Mouse (Mus musculus) liver, adult 2 months (tissue): ENCODE results near the gene Srrm1. TPM values are rescaled to one million over a fixed set of nuclear protein-coding genes. Genes with fewer than 3 reads are reported as not detected.

Experiments used
- DNase-seq: peaks from one replicate; pipeline ENCODE4 v3.0.0-alpha.2; 2011; ENCODE audit warnings: low read depth, low spot score; ENCODE audit errors: extremely low read depth
- H3K27ac ChIP-seq: fragments of 200-500 bp; replicated peaks from 2 replicates; pipeline ENCODE4 v1.5.1; 2012; ENCODE audit warnings: low read depth, mild to moderate bottlenecking, control low read depth, inconsistent platforms, low read length; ENCODE audit not compliant: insufficient read depth
- H3K27me3 ChIP-seq: fragments of 200-500 bp; 2 replicates; pipeline ENCODE4 v1.6.1; 2012; ENCODE audit warnings: mild to moderate bottlenecking, moderate library complexity, low read length, inconsistent platforms; ENCODE audit not compliant: control insufficient read depth, insufficient read depth
- H3K36me3 ChIP-seq: fragments of 200-500 bp; 2 replicates; pipeline ENCODE4 v1.6.1; 2012; ENCODE audit warnings: low read length, inconsistent platforms; ENCODE audit not compliant: control insufficient read depth, insufficient read depth
- H3K4me1 ChIP-seq: fragments of 200-500 bp; 2 replicates; pipeline ENCODE4 v1.6.1; 2011; ENCODE audit warnings: low read length; ENCODE audit not compliant: control insufficient read depth, insufficient read depth
- H3K4me3 ChIP-seq: fragments of 200-500 bp; 2 replicates; pipeline ENCODE4 v1.5.1; 2011; ENCODE audit warnings: low read depth, mild to moderate bottlenecking, control low read depth, low read length, moderate library complexity; ENCODE audit not compliant: insufficient read depth
- H3K79me2 ChIP-seq: fragments of 200-500 bp; 2 replicates; pipeline ENCODE4 v1.6.1; 2012; ENCODE audit warnings: inconsistent platforms, mild to moderate bottlenecking, low read length, moderate library complexity; ENCODE audit not compliant: control insufficient read depth, insufficient read depth
- H3K9ac ChIP-seq: fragments of 200-500 bp; 2 replicates; pipeline ENCODE4 v1.6.1; 2012; ENCODE audit warnings: low read depth, mild to moderate bottlenecking, control low read depth, inconsistent platforms, low read length
- CTCF ChIP-seq: fragments of 200-500 bp; IDR thresholded peaks from 2 replicates; pipeline ENCODE4 v1.5.1; 2011; ENCODE audit warnings: low read depth, low read length, control low read depth
- POLR2A ChIP-seq: fragments of 200-500 bp; IDR thresholded peaks from 2 replicates; pipeline ENCODE4 v1.6.1; 2011; ENCODE audit warnings: low read length, control low read depth; ENCODE audit not compliant: insufficient read depth; ENCODE audit errors: extremely low read depth
- WGBS: fragments of 180-500 bp; shearing (Covaris S2); methylation state at CpG from one replicate; pipeline ENCODE4 v1.1.7; 2018; 5-methylcytosine and 5-hydroxymethylcytosine counted together
- polyA plus RNA-seq: library from polyadenylated mRNA; depleted of rRNA; stranded (reverse); fragments of >200 nt; gene quantifications from 2 replicates; pipeline ENCODE4 v1.2.3, GENCODE M21; 2012; rRNA removed
- total RNA-seq: library from RNA; depleted of rRNA; stranded (reverse); fragments of >200 nt; gene quantifications from 2 replicates; pipeline ENCODE4 v1.2.3, GENCODE M21; 2014; rRNA removed

Gene Srrm1
- total and polyA plus RNA-seq, 2 experiments = 8.9 to 18.8 TPM

GRCm38 (mm10) chr4:135272640-135273306 lies 80.3 kb downstream of the Srrm1 start, which contains the start of gene Clic4:
TSS of gene Clic4 (minus strand) at chr4:135272814.
- TF ChIP-seq POLR2A (peak; percentile 100), CTCF (peak; percentile 14; the same call in 1 of the 2 replicates)
- peak; percentile 89 for DNase-seq
- Histone ChIP-seq H3K4me1 (peaks cover 39% of the 10 kb centered on the region), H3K79me2 (peaks cover 26% of the 10 kb centered on the region), H3K9ac (peak within 1 kb of the TSS; percentile 92), H3K4me3 (peak within 1 kb of the TSS; percentile 78), H3K27me3 (no peaks in the 10 kb centered on the region), H3K36me3 (no peaks in the 10 kb centered on the region), H3K27ac (peak within 1 kb of the TSS; percentile 83)
- WGBS = under 1% methylated on average over 64 of the region's 64 CpGs

DNA sequence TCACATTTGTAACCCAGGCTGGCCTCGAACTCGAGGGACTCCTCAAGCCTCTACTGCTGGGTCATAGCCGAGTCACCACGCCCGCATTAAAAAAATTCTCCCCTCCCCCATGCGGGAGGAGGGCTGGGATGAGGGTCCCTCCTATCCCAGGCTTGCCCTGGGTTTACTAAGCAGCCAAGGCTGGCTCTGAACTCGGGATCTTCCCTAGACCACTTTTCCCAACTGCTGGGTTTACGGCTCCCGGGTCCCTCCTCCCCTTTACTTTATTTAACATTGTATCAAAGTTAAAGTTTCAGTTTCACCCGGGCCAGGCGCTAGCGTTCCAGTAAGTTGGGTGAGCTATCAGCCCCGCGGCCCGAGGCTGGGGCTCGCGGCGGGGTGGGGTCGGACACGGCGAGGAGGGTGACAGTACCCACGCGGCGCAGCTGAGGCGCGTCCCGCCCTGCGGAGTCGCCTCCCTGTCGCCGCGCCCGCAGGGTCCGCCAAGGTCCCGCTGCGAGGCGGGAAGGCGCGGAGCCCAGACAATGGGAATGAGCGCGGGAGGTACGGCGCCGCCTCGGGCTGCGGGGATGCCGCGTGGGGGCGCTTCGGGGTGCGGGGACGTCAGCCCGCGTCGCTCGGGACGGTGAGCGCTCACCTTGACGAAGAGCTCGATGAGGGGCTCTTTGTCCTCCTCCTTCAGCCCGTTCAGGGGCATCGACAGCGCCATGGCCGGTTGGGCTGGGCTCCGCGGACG lies 81.1 kb downstream of the Srrm1 start:
- peak; percentile 10; the same call in 1 of the 2 replicates for TF ChIP-seq CTCF
- TF ChIP-seq POLR2A = no peak
- no peaks in the 10 kb centered on the region for H3K36me3 ChIP-seq
- H3K9ac ChIP-seq = peak overlapping the region; percentile 92
- H3K27me3 ChIP-seq = no peaks in the 10 kb centered on the region
- peaks cover 33% of the 10 kb centered on the region for H3K79me2 ChIP-seq
- H3K4me1 ChIP-seq = peaks cover 43% of the 10 kb centered on the region
- H3K27ac ChIP-seq = peak overlapping the region; percentile 83
- peak overlapping the region; percentile 78 for H3K4me3 ChIP-seq
- DNase-seq = no peak
- WGBS = under 1% methylated on average over 65 of the region's 67 CpGs

DNA sequence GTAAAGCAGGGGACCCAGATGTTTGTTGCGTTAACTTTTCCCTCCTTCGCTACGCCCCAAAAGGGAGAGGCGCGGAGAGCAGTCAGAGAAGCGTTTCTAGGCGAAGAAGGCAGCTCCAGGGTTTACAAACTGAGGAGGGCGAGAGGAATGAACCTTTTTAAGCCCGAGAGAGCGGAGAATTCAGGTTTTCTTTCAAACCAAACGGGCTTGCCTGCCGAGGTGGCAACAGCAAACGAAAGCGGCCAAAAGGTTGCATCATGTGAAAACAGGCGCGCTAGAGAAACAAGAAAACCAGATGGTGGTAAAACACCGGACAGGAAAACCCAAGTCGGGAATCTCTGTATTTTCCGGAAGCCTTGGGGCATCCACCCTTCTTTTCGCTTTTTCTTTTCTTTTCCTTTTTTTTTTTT lies 81.7 kb downstream of the Srrm1 start:
- H3K4me1 ChIP-seq = peaks cover 45% of the 10 kb centered on the region
- H3K9ac ChIP-seq = peak overlapping the region; percentile 92
- peak overlapping the region; percentile 78 for H3K4me3 ChIP-seq
- H3K79me2 ChIP-seq = peaks cover 36% of the 10 kb centered on the region
- peak; percentile 64 for DNase-seq
- peak overlapping the region; percentile 83 for H3K27ac ChIP-seq
- H3K36me3 ChIP-seq = no peaks in the 10 kb centered on the region
- 1% methylated on average over 20 of the region's 20 CpGs for WGBS
- no peak for TF ChIP-seq POLR2A
- no peak for TF ChIP-seq CTCF
- H3K27me3 ChIP-seq = no peaks in the 10 kb centered on the region

Other genes starting within 250 kb of the Srrm1 start
- gene Runx3, start 232.7 kb downstream of the Srrm1 start, total RNA-seq = under 0.01 and 0.40 TPM in 2 replicates
- 0.17 and 0.18 TPM in 2 replicates for gene Runx3, start 232.7 kb downstream of the Srrm1 start, polyA plus RNA-seq
- 23.0 and 27.7 TPM in 2 replicates for gene Clic4, start 80.5 kb downstream of the Srrm1 start, total RNA-seq
- 23.4 and 30.8 TPM in 2 replicates for gene Clic4, start 80.5 kb downstream of the Srrm1 start, polyA plus RNA-seq
- gene Ncmap, start 44.9 kb upstream of the Srrm1 start, total RNA-seq = 0.60 and 3.7 TPM in 2 replicates
- gene Ncmap, start 44.9 kb upstream of the Srrm1 start, polyA plus RNA-seq = 2.8 and 3.6 TPM in 2 replicates
- gene Rcan3, start 80.5 kb upstream of the Srrm1 start, total RNA-seq = 1.1 and 1.7 TPM in 2 replicates
- 1.5 and 1.8 TPM in 2 replicates for gene Rcan3, start 80.5 kb upstream of the Srrm1 start, polyA plus RNA-seq
- not detected in 2 replicates for gene Stpg1, start 141.5 kb upstream of the Srrm1 start, total RNA-seq
- not detected in 2 replicates for gene Stpg1, start 141.5 kb upstream of the Srrm1 start, polyA plus RNA-seq
- 5.4 and 6.6 TPM in 2 replicates for gene Nipal3, start 141.7 kb upstream of the Srrm1 start, total RNA-seq
- gene Nipal3, start 141.7 kb upstream of the Srrm1 start, polyA plus RNA-seq = 7.5 and 7.8 TPM in 2 replicates
- 0.07 and 0.09 TPM in 2 replicates for gene Grhl3, start 220.3 kb upstream of the Srrm1 start, total RNA-seq
- gene Grhl3, start 220.3 kb upstream of the Srrm1 start, polyA plus RNA-seq = 0.04 and 0.06 TPM in 2 replicates